Mouse (Mus musculus) hematopoietic stem cell, adult 5-6 weeks (primary cell): Measurements from ENCODE around the gene Brat1. TPM values are rescaled to one million over a fixed set of nuclear protein-coding genes. Genes with fewer than 3 reads are reported as not detected.

ENCODE experiments used
- ATAC-seq, 2 experiments: fragments of 125-278 bp in 1 of 2; replicated peaks in 1 of 2; 2 replicates each; pipeline ENCODE4 v1.8.0; 2016 to 2017; ENCODE audit warnings: inconsistent platforms in 2 of 2, mild to moderate bottlenecking in 2 of 2, moderate number of reproducible peaks in 2 of 2, low read depth in 1 of 2, moderate TSS enrichment in 1 of 2; ENCODE audit not compliant: low FRiP score in 2 of 2, poor library complexity in 2 of 2, severe bottlenecking in 2 of 2, insufficient read depth in 1 of 2, low TSS enrichment in 1 of 2
- total RNA-seq: library from RNA; stranded (forward); fragments of 172-1452, 232-1000 nt; gene quantifications from 2 replicates; pipeline ENCODE4 v1.2.3, GENCODE M21; 2017

The Brat1 gene
- total RNA-seq, 1 experiment from 2014 or later: 11.2 TPM

DNA sequence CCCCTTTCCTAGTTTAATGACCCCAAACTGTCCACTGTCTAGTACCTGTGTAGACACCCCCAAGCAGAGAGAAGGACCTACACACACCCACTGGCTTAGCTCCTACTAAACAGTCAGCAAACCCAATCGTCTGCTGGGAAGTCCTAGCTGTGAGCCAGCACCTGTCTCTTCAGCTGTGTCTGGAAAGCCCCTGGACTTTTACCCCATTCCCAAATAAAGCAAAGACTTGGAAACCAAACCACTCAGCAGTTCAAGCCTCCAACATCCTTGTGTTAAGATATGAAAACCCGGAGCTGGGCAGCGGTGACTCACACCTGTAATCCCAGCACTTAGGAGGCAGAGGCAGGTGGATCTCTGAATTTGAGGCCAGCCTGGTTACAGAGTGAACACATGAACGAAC, 61.8 kb downstream of the Brat1 start:
- ATAC-seq: no peak

- no peak for ATAC-seq
These were observed 62.9 kb downstream of the Brat1 start for GRCm38 (mm10) chr5:140767704-140768141.

DNA sequence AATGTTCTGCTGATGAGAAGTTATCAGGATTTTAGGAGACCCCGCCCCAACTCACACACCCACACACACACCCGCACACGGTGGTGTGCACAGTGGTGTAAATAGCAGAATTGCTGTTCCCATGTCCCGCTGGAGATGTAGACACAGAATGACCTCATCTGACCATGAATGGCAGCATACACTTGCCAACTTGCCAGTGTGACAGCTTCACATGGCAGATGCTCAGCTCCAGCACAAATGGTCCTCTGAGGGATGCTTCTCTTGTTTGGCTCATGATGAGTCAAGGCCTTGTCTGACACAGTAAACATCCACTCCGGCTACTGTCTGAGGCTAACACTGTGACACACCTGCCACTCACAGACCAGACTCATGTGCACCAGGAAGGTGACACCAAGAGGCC, 63.5 kb downstream of the Brat1 start:
- ATAC-seq: no peak

Other genes with a start within 250 kb of the Brat1 start
- gene Chst12, start 199.5 kb upstream of the Brat1 start, total RNA-seq: 21.4 and 26.2 TPM in 2 replicates
- not detected in 2 replicates for gene Grifin, start 139.9 kb upstream of the Brat1 start, total RNA-seq
- gene Lfng, start 97.7 kb upstream of the Brat1 start, total RNA-seq: 33.6 and 67.3 TPM in 2 replicates
- gene Ttyh3, start 56.0 kb upstream of the Brat1 start, total RNA-seq: 11.3 and 16.8 TPM in 2 replicates
- 25.0 and 34.4 TPM in 2 replicates for gene Iqce, start 2.6 kb upstream of the Brat1 start, total RNA-seq
- gene Amz1, start 19.1 kb downstream of the Brat1 start, total RNA-seq: 0.74 and 0.94 TPM in 2 replicates
- 21.1 and 21.7 TPM in 2 replicates for gene Gna12, start 125.4 kb downstream of the Brat1 start, total RNA-seq